Mouse (Mus musculus) ES-E14 (cell line): ENCODE results near the gene Lcp2.

Experiments used
- CHD2 ChIP-seq: IDR thresholded peaks from 2 replicates; pipeline ENCODE4 v1.6.1; 2014; ENCODE audit warnings: mild to moderate bottlenecking, low read depth, low read length, inconsistent platforms
- HCFC1 ChIP-seq: IDR thresholded peaks from 2 replicates; pipeline ENCODE4 v1.6.1; 2012; ENCODE audit warnings: low read length, inconsistent platforms, borderline replicate concordance; ENCODE audit not compliant: insufficient read depth
- MAFK ChIP-seq: IDR thresholded peaks from 2 replicates; pipeline ENCODE4 v1.6.1; 2014; ENCODE audit warnings: mild to moderate bottlenecking, low read depth, low read length, inconsistent platforms; ENCODE audit not compliant: insufficient read depth
- ZC3H11A ChIP-seq: IDR thresholded peaks from 2 replicates; pipeline ENCODE4 v1.6.1; 2012; ENCODE audit warnings: low read depth, mild to moderate bottlenecking, inconsistent platforms, low read length, borderline replicate concordance
- ZNF384 ChIP-seq: IDR thresholded peaks from 2 replicates; pipeline ENCODE4 v1.6.1; 2012; ENCODE audit warnings: low read depth, low read length, inconsistent platforms

DNA sequence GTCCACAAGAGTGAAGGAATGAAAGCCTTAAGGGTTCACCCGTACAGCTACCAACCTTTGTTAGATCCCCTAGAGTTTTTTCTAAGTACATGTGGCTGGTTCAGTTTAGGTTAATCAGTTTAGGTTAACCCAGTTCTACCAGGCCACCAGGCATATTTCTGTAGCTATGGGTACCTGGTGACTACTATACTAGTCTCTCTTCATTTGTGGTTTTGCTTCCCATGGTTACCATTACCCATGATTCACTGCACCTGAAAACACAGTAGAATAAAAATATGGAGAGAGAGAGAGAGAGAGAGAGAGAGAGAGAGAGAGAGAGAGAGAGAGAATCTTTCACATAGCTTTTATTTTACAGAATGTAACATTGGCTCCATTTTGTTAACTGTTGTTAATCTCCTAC, 10.0 kb downstream of the Lcp2 start:
- TF ChIP-seq MAFK (no peak), CHD2 (no peak), HCFC1 (no peak), ZNF384 (no peak), ZC3H11A (no peak)
